Mouse (Mus musculus): ENCODE measurements around the gene Fam102a. TPM values are rescaled to one million over a fixed set of nuclear protein-coding genes. Genes with fewer than 3 reads are reported as not detected.

Fam102a gene
- polyA plus RNA-seq, 1 experiment = 12.9 TPM

- no peak for DNase-seq (ENCODE audit: low read depth)
- TF ChIP-seq CTCF (IDR thresholded peaks at IDR 0.05; ENCODE audit: borderline replicate concordance, extremely low read depth, insufficient read depth, insufficient read length) (no peak), POLR2A (IDR thresholded peaks at IDR 0.05; ENCODE audit: borderline replicate concordance, extremely low read depth, insufficient read depth, insufficient read length, poor library complexity, severe bottlenecking) (no peak)
Measured at GRCm38 (mm10) chr2:32500461-32500860, 34.7 kb upstream of the Fam102a start.

GRCm38 (mm10) chr2:32501754-32502324 is 33.3 kb upstream of the Fam102a start:
- DNase-seq (ENCODE audit: low read depth) = no peak
- no peak for TF ChIP-seq CTCF (IDR thresholded peaks at IDR 0.05; ENCODE audit: borderline replicate concordance, extremely low read depth, insufficient read depth, insufficient read length)
- TF ChIP-seq POLR2A (IDR thresholded peaks at IDR 0.05; ENCODE audit: borderline replicate concordance, extremely low read depth, insufficient read depth, insufficient read length, poor library complexity, severe bottlenecking) = no peak

GRCm38 (mm10) chr2:32502843-32503242 is 32.3 kb upstream of the Fam102a start:
- DNase-seq (ENCODE audit: low read depth) = no peak
- TF ChIP-seq POLR2A (IDR thresholded peaks at IDR 0.05; ENCODE audit: borderline replicate concordance, extremely low read depth, insufficient read depth, insufficient read length, poor library complexity, severe bottlenecking) = no peak
- TF ChIP-seq CTCF (IDR thresholded peaks at IDR 0.05; ENCODE audit: borderline replicate concordance, extremely low read depth, insufficient read depth, insufficient read length) = no peak

GRCm38 (mm10) chr2:32503588-32503987 is 31.5 kb upstream of the Fam102a start:
- TF ChIP-seq CTCF (IDR thresholded peaks at IDR 0.05; ENCODE audit: borderline replicate concordance, extremely low read depth, insufficient read depth, insufficient read length) (no peak), POLR2A (IDR thresholded peaks at IDR 0.05; ENCODE audit: borderline replicate concordance, extremely low read depth, insufficient read depth, insufficient read length, poor library complexity, severe bottlenecking) (no peak)
- DNase-seq (ENCODE audit: low read depth) = no peak

- TF ChIP-seq POLR2A (IDR thresholded peaks at IDR 0.05; ENCODE audit: borderline replicate concordance, extremely low read depth, insufficient read depth, insufficient read length, poor library complexity, severe bottlenecking) (no peak), CTCF (IDR thresholded peaks at IDR 0.05; ENCODE audit: borderline replicate concordance, extremely low read depth, insufficient read depth, insufficient read length) (no peak)
- no peak for DNase-seq (ENCODE audit: low read depth)
Measured at GRCm38 (mm10) chr2:32505536-32505935, 29.6 kb upstream of the Fam102a start.

- no peak for TF ChIP-seq CTCF (IDR thresholded peaks at IDR 0.05; ENCODE audit: borderline replicate concordance, extremely low read depth, insufficient read depth, insufficient read length)
- no peak for TF ChIP-seq POLR2A (IDR thresholded peaks at IDR 0.05; ENCODE audit: borderline replicate concordance, extremely low read depth, insufficient read depth, insufficient read length, poor library complexity, severe bottlenecking)
- DNase-seq (ENCODE audit: low read depth) = no peak
Measured at GRCm38 (mm10) chr2:32506673-32507668, 28.2 kb upstream of the Fam102a start.

GRCm38 (mm10) chr2:32507906-32508305 is 27.2 kb upstream of the Fam102a start:
- TF ChIP-seq CTCF (IDR thresholded peaks at IDR 0.05; ENCODE audit: borderline replicate concordance, extremely low read depth, insufficient read depth, insufficient read length) = no peak
- no peak for TF ChIP-seq POLR2A (IDR thresholded peaks at IDR 0.05; ENCODE audit: borderline replicate concordance, extremely low read depth, insufficient read depth, insufficient read length, poor library complexity, severe bottlenecking)
- DNase-seq (ENCODE audit: low read depth) = no peak

- DNase-seq (ENCODE audit: low read depth) = peak; percentile 31
- no peak for TF ChIP-seq CTCF (IDR thresholded peaks at IDR 0.05; ENCODE audit: borderline replicate concordance, extremely low read depth, insufficient read depth, insufficient read length)
- TF ChIP-seq POLR2A (IDR thresholded peaks at IDR 0.05; ENCODE audit: borderline replicate concordance, extremely low read depth, insufficient read depth, insufficient read length, poor library complexity, severe bottlenecking) = no peak
Measured at GRCm38 (mm10) chr2:32509287-32509686, 25.8 kb upstream of the Fam102a start.

- TF ChIP-seq CTCF (IDR thresholded peaks at IDR 0.05; ENCODE audit: borderline replicate concordance, extremely low read depth, insufficient read depth, insufficient read length) (no peak), POLR2A (IDR thresholded peaks at IDR 0.05; ENCODE audit: borderline replicate concordance, extremely low read depth, insufficient read depth, insufficient read length, poor library complexity, severe bottlenecking) (no peak)
- peak; percentile 21 for DNase-seq (ENCODE audit: low read depth)
Measured at GRCm38 (mm10) chr2:32509896-32510295, 25.2 kb upstream of the Fam102a start.

GRCm38 (mm10) chr2:32512592-32512991 is 22.5 kb upstream of the Fam102a start:
- DNase-seq (ENCODE audit: low read depth) = no peak
- TF ChIP-seq POLR2A (IDR thresholded peaks at IDR 0.05; ENCODE audit: borderline replicate concordance, extremely low read depth, insufficient read depth, insufficient read length, poor library complexity, severe bottlenecking) (no peak), CTCF (IDR thresholded peaks at IDR 0.05; ENCODE audit: borderline replicate concordance, extremely low read depth, insufficient read depth, insufficient read length) (no peak)

GRCm38 (mm10) chr2:32514335-32514734 is 20.8 kb upstream of the Fam102a start:
- TF ChIP-seq POLR2A (IDR thresholded peaks at IDR 0.05; ENCODE audit: borderline replicate concordance, extremely low read depth, insufficient read depth, insufficient read length, poor library complexity, severe bottlenecking) (no peak), CTCF (IDR thresholded peaks at IDR 0.05; ENCODE audit: borderline replicate concordance, extremely low read depth, insufficient read depth, insufficient read length) (no peak)
- no peak for DNase-seq (ENCODE audit: low read depth)
